Mouse (Mus musculus) spleen, adult 2 months (tissue): ENCODE results near the gene Ogfr.

Experiments used
- CTCF ChIP-seq: fragments of 200-500 bp; IDR thresholded peaks from 2 replicates; pipeline ENCODE4 v1.5.1; 2011; ENCODE audit warnings: mild to moderate bottlenecking, inconsistent platforms; ENCODE audit not compliant: insufficient read depth, insufficient read length, insufficient replicate concordance; ENCODE audit errors: extremely low read depth
- POLR2A ChIP-seq: fragments of 200-500 bp; IDR thresholded peaks from 2 replicates; pipeline ENCODE4 v1.6.1; 2011; ENCODE audit warnings: low read depth, low read length, inconsistent platforms

GRCm38 (mm10) chr2:180611882-180612281, 22.8 kb downstream of the Ogfr start:
- TF ChIP-seq CTCF (no peak), POLR2A (no peak)
